Mouse (Mus musculus) sigmoid colon, adult 10 weeks (tissue): ENCODE measurements around the gene Gm3248. TPM values are rescaled to one million over a fixed set of nuclear protein-coding genes. Genes with fewer than 3 reads are reported as not detected.

Experiments
- polyA plus RNA-seq: library from polyadenylated mRNA; stranded (reverse); fragments of 350-450 nt; fragmentation: Illumina TruSeq; extraction: RNeasy Lipid Tissue Mini Kit (QIAGEN cat#74804); gene quantifications from one replicate; pipeline ENCODE4 v1.2.3, GENCODE M21; 2014; ENCODE audit warnings: low read depth, low replicate concordance

The Gm3248 gene
- polyA plus RNA-seq: 0.54 TPM

DNA sequence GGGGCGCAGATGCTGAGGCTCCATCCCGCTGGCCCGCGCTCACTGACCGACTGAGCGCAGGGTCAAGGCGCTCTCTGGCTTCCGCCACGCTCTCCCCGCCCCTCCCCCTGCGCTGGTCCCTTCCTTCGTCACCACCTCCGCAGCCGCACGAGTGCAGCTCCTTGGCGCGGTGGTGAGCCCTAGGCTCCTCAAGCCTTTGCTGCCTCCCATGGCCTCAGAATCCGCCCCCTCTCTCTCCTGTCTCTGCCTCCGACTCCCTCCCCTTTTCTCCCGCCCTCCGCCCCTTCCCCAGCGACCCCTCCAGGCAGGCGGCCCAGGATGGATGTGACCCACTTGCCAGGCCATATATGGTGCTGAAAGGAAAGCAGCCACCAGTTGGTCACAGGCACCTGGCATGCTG lies at the start of gene Gm3248:
Gm3248 (minus strand) TSS at position 111 of the 400 bp plus-strand sequence.

DNA sequence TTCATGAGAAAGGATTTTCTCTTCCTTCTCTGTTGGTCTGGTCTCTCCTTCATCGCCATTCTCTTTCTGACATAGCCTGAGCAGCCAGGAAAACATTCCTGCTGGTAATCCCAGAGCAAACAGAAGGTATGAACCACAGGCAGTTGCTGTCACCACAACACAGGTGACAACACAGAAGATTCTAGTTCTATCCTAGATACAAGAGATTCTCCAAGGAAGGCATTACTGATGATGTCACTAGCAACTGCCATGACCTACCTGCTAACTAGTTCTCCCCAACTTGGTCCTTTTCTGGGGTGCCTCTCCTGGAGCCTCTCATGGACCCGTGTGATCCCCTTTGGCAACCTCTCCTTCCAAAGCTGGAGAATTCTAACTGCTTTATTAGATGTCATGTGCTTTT lies 17.5 kb upstream of the Gm3248 start, which contains the start of gene Gm3453:
Gm3453 (minus strand) TSS at position 101 of the 400 bp plus-strand sequence.

Other genes with a start within 250 kb of the Gm3248 start
- gene Gm3373, start 220.2 kb downstream of the Gm3248 start, polyA plus RNA-seq: 0.60 TPM
- 0.79 TPM for gene Gm3383, start 153.8 kb downstream of the Gm3248 start, polyA plus RNA-seq
- gene Gm3424, start 131.4 kb downstream of the Gm3248 start, polyA plus RNA-seq: not detected
- gene Gm8237, start 81.4 kb downstream of the Gm3248 start, polyA plus RNA-seq: not detected
- gene Gm3453, start 17.4 kb upstream of the Gm3248 start, polyA plus RNA-seq: not detected
- gene Gm6337, start 96.5 kb upstream of the Gm3248 start, polyA plus RNA-seq: not detected
- gene Gm8206, start 132.2 kb upstream of the Gm3248 start, polyA plus RNA-seq: not detected
- 2.5 TPM for gene Gm3468, start 146.9 kb upstream of the Gm3248 start, polyA plus RNA-seq
- gene Gm3476, start 164.1 kb upstream of the Gm3248 start, polyA plus RNA-seq: not detected